Mouse (Mus musculus): Measurements from ENCODE around the gene Ptbp3. TPM values are rescaled to one million over a fixed set of nuclear protein-coding genes. Genes with fewer than 3 reads are reported as not detected.

Gene Ptbp3
- polyA plus RNA-seq, 1 experiment from 2014 or later: 20.1 TPM

DNA sequence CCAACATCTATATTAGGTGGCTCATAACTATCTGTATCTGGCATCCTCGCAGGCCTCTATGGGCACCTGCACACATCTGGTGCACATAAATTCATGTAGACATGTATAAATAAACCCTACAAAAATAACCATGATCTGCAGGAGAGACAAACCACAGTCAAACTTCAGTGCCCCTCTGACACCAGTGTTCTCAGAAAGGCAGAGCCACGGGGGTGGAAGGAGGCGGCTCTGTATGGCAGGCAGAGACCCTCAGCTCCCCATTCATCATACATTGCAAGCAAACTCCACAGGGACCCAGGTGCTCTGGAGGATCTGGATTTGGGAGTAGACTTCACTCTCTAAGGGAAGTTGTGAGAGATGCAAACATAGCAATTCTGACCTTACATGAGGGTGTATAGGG is 104.2 kb downstream of the Ptbp3 start:
- Histone ChIP-seq H3K36me3 (no peaks in the 10 kb centered on the region), H3K4me1 (replicated peaks) (no peaks in the 10 kb centered on the region), H3K9ac (no peak overlapping the region), H3K4me2 (no peak overlapping the region), H3K27me3 (peaks cover 3% of the 10 kb centered on the region; the same call in 1 of the 2 replicates), H3K9me3 (no peaks in the 10 kb centered on the region), H3K4me3 (no peak overlapping the region), H3K27ac (replicated peaks) (no peak overlapping the region)
- ATAC-seq (ENCODE audit: low FRiP score, low read depth): no peak
- 85% methylated on average over 3 of the region's 3 CpGs for WGBS

DNA sequence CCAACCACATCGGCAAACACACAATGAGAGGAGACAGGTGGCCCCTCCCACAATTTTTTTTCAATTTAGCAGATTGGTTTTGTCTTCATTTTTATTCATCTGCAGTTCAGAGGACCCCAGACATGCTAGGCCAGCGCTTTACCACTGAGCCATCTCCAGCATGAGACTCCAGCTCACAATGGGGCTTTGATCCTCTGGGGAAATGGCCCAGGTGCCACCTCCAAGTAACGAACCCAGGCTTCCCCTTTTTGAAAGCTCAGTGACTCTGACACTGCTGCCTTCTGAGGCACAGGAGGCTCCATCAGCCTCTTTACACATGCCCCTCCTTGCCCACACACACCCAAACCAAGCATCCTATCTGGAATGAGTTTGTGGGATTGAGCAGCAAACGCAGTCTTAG is 105.1 kb downstream of the Ptbp3 start:
- Histone ChIP-seq H3K36me3 (no peaks in the 10 kb centered on the region), H3K27me3 (peaks cover 10% of the 10 kb centered on the region; the same call in 1 of the 2 replicates), H3K4me3 (no peak overlapping the region), H3K4me2 (no peak overlapping the region), H3K4me1 (replicated peaks) (no peaks in the 10 kb centered on the region), H3K9me3 (no peaks in the 10 kb centered on the region), H3K9ac (no peak overlapping the region), H3K27ac (replicated peaks) (no peak overlapping the region)
- 77% methylated on average over 4 of the region's 4 CpGs for WGBS
- no peak for ATAC-seq (ENCODE audit: low FRiP score, low read depth)

DNA sequence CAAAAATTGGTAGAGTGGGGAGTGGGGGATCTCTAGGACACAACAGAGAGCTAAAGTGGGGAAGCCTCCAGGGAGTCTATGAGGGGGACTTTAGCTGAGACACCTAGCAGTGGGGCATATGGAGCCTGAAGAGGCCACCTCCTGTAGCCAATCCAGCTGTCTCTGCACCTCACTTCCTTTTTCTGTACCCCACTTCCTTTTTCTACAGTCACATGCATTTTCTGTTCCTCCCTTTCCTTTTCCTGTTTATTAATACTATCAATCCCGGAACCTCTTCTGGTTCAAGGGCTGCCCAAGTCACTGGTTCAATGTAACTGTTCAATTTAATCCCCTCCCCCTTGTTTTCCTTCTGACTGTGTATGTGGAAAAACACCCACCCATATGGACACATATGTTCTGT is 107.9 kb downstream of the Ptbp3 start:
- ATAC-seq (ENCODE audit: low FRiP score, low read depth): no peak
- H3K4me3 ChIP-seq: no peak overlapping the region
- no peak overlapping the region for H3K4me2 ChIP-seq
- H3K9me3 ChIP-seq: no peaks in the 10 kb centered on the region
- H3K27ac ChIP-seq (replicated peaks): no peak overlapping the region
- no peak overlapping the region for H3K9ac ChIP-seq
- peaks cover 26% of the 10 kb centered on the region for H3K27me3 ChIP-seq
- H3K36me3 ChIP-seq: no peaks in the 10 kb centered on the region
- peaks cover 9% of the 10 kb centered on the region; the same call in 1 of the 2 replicates for H3K4me1 ChIP-seq (replicated peaks)
- 83% methylated on average over 1 of the region's 1 CpGs for WGBS

DNA sequence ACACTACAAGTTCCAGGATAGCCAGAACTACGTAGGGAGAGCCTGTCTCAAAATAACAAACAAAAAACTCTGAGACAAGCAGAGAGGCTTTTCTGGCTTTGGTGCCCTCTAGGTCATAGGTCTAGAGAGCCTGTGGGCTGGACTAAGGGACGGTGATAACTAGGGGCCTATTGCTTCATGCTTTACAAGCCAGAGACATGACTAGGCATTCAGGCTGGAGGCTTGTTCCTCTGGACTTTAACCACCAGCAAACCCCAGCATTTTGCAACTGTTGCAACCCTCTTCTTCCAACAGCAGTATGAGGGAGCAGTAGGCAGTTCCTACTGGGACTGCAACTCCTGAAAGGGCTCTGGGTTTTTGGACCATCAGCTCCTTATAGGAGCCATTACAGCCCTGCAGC is 109.2 kb downstream of the Ptbp3 start:
- H3K9ac ChIP-seq: no peak overlapping the region
- peaks cover 9% of the 10 kb centered on the region; the same call in 1 of the 2 replicates for H3K4me1 ChIP-seq (replicated peaks)
- WGBS: 51% methylated on average over 2 of the region's 2 CpGs
- no peaks in the 10 kb centered on the region for H3K36me3 ChIP-seq
- H3K27ac ChIP-seq (replicated peaks): no peak overlapping the region
- H3K27me3 ChIP-seq: peaks cover 29% of the 10 kb centered on the region
- H3K4me2 ChIP-seq: no peak overlapping the region
- H3K4me3 ChIP-seq: no peak overlapping the region
- no peak for ATAC-seq (ENCODE audit: low FRiP score, low read depth)
- H3K9me3 ChIP-seq: no peaks in the 10 kb centered on the region

DNA sequence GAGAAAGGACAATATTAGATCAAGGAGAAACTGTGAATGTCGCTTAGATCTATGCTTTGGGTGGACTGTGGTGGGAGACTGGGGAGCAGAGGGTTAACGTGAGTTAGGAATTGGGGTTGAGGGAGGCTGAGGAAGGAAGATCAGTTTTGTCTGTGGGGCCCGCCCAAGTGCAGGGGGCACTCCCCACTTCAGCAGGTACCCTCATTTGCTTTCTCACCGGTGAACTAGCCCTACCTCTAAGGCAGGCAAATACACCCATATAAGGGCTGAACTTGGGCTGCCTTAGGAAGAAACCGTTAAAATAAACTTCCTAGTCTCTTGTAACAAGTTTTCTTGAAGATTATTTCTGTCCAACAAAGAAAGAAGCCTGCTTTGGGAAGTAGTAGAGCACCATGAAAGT is 110.1 kb downstream of the Ptbp3 start:
- Histone ChIP-seq H3K9me3 (no peaks in the 10 kb centered on the region), H3K4me3 (peak overlapping the region; percentile 79; the same call in 1 of the 2 replicates), H3K27me3 (peaks cover 29% of the 10 kb centered on the region), H3K27ac (replicated peaks) (no peak overlapping the region), H3K9ac (no peak overlapping the region), H3K36me3 (no peaks in the 10 kb centered on the region), H3K4me2 (peak overlapping the region; percentile 100), H3K4me1 (replicated peaks) (peaks cover 9% of the 10 kb centered on the region; the same call in 1 of the 2 replicates)
- 35% methylated on average over 5 of the region's 5 CpGs for WGBS
- ATAC-seq (ENCODE audit: low FRiP score, low read depth): no peak

DNA sequence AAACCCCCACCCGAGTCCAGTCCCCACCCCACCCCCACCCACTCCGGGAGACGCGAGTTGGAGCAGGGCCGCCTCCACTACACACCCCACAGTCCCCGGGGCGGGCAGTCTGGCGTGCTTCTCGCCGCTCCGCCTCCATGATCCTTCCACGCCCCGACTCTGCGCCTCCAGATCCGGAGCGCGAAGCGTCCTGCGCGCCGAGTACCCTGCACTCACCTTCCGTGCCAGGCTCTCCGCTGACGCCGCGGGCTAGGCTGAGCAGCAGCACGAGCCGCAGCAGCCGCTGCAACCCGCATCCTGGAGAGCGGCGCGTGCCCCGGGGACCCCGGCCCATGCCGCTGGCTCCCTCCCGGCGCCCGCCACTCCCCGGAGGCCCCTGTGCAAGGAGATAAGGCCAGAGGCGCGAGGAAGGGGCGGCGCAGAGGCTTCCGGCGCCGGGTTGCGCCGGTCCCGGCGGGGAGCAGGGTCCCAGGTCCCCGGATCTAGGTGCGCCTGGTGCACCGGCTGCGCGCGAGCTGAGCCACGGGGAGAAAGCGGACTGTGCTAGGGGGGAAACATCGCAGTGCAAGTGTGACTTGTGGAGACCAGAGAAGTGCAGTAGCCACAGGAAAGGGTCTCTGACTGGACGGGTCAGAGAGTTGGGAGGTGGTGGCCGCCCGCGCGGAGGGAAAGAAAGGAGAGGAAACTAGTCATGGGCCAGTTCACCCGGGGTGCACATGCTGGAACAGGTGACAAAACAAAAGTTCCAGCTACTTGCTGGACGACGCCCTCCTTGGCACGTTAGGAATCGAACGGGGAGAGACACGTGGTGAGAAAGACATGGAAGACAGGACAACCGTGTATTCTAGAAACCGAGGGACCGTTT is 110.9 kb downstream of the Ptbp3 start, which contains the start of gene Susd1:
Gene Susd1 (minus strand): TSS at position 644 of the 865 bp plus-strand sequence.
- Histone ChIP-seq H3K4me2 (peak within 1 kb of the TSS; percentile 100), H3K27ac (replicated peaks) (no peak within 1 kb of the TSS; the same call in 1 of the 2 replicates), H3K9ac (peak within 1 kb of the TSS; percentile 81), H3K9me3 (no peaks in the 10 kb centered on the region), H3K36me3 (no peaks in the 10 kb centered on the region), H3K4me1 (replicated peaks) (peaks cover 9% of the 10 kb centered on the region; the same call in 1 of the 2 replicates), H3K27me3 (peaks cover 29% of the 10 kb centered on the region), H3K4me3 (peak within 1 kb of the TSS; percentile 79)
- WGBS: 1% methylated on average over 73 of the region's 75 CpGs
- peak; percentile 89 for ATAC-seq (ENCODE audit: low FRiP score, low read depth)

DNA sequence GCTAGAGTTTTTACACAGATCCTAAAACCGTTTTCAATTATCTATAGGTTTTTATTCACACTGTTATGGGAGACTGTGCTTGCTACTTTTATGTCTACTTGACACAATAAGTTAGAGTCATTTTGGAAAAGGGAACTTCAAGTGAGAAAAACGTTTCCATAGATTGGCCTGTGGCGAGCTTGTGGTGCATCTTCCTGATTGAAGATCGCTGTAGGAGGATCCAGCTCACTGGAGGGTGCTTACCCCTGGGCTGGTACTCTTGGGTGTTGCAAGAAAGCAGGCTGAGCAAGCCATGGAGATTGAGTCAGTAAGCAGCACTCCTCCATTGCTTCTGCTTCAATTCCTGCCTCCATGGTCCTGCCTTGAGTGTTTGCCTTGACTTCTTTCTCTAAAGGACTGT is 113.2 kb downstream of the Ptbp3 start:
- no peak overlapping the region for H3K9ac ChIP-seq
- WGBS: 90% methylated on average over 4 of the region's 4 CpGs
- no peak overlapping the region for H3K4me3 ChIP-seq
- peaks cover 29% of the 10 kb centered on the region for H3K27me3 ChIP-seq
- no peak overlapping the region for H3K4me2 ChIP-seq
- H3K9me3 ChIP-seq: no peaks in the 10 kb centered on the region
- H3K4me1 ChIP-seq (replicated peaks): peaks cover 9% of the 10 kb centered on the region; the same call in 1 of the 2 replicates
- H3K36me3 ChIP-seq: no peaks in the 10 kb centered on the region
- ATAC-seq (ENCODE audit: low FRiP score, low read depth): no peak
- H3K27ac ChIP-seq (replicated peaks): no peak overlapping the region

DNA sequence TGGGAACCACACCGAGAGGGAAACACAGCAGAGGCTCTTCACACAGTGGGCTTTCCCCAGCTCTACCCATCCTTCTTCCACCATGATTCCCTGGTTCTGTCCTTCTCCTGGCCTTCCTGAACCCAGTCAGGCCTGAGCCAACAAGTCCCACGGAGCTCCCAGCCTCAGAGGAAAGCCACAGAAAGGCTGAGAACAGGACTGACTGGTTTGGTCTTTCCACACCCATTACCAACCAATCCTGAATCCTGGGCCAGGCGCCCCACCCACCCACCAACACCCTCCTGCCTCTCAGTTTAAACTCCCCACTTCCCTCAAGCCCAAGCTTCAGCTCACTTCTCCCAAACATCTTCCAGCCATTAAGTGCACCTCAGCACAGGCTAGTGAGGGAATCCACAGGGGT is 115.1 kb downstream of the Ptbp3 start:
- H3K27ac ChIP-seq (replicated peaks): no peak overlapping the region
- no peak overlapping the region for H3K4me2 ChIP-seq
- no peaks in the 10 kb centered on the region for H3K9me3 ChIP-seq
- H3K4me1 ChIP-seq (replicated peaks): peaks cover 9% of the 10 kb centered on the region; the same call in 1 of the 2 replicates
- WGBS: 74% methylated on average over 3 of the region's 3 CpGs
- H3K4me3 ChIP-seq: no peak overlapping the region
- no peak for ATAC-seq (ENCODE audit: low FRiP score, low read depth)
- peaks cover 19% of the 10 kb centered on the region for H3K27me3 ChIP-seq
- no peak overlapping the region for H3K9ac ChIP-seq
- no peaks in the 10 kb centered on the region for H3K36me3 ChIP-seq

DNA sequence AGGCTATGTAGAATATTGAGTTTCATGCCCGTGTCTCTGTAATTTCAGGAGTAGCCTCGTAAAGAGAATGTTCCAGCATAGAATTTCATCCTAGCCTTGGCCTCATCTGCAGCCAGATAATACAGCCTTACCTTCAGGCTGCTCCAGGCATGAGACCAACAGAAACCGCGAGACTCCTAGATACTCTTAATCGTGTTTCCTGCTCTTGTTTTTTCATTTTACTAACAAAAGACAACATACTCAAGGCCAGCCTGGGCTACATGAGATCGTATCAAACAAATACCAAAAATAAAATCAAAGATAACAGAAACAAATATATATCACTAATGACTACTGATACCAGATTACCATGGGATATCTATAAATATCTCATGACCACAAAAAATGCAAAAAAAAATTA is 120.0 kb downstream of the Ptbp3 start:
- no peak overlapping the region for H3K4me2 ChIP-seq
- no peak overlapping the region for H3K9ac ChIP-seq
- H3K4me1 ChIP-seq (replicated peaks): no peaks in the 10 kb centered on the region
- no peaks in the 10 kb centered on the region for H3K36me3 ChIP-seq
- no peak overlapping the region for H3K4me3 ChIP-seq
- ATAC-seq (ENCODE audit: low FRiP score, low read depth): no peak
- no peaks in the 10 kb centered on the region for H3K9me3 ChIP-seq
- no peak overlapping the region for H3K27ac ChIP-seq (replicated peaks)
- no peaks in the 10 kb centered on the region for H3K27me3 ChIP-seq
- 92% methylated on average over 6 of the region's 6 CpGs for WGBS

DNA sequence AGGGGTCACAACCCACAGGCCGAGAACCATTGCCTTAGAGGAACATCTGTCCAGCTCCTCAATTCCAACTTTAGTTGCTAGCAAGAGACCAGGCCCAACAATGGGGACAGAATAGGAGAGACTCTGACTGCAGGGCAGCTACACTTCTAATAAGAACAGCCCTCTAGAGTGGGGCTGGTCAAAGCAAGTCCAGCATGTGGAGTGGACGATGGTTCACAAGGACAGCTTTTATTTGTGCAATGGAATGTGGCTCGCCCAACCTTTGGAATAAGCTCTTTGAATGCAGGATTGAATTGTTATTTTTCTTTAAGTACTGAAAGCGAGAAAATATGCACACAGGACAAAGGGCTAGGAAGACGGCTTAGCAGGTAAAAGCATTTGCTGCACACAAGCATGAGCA is 122.7 kb downstream of the Ptbp3 start:
- Histone ChIP-seq H3K36me3 (no peaks in the 10 kb centered on the region), H3K27me3 (no peaks in the 10 kb centered on the region), H3K9me3 (no peaks in the 10 kb centered on the region), H3K27ac (replicated peaks) (no peak overlapping the region), H3K4me2 (no peak overlapping the region), H3K4me3 (no peak overlapping the region), H3K4me1 (replicated peaks) (no peaks in the 10 kb centered on the region), H3K9ac (no peak overlapping the region)
- 87% methylated on average over 5 of the region's 5 CpGs for WGBS
- no peak for ATAC-seq (ENCODE audit: low FRiP score, low read depth)

DNA sequence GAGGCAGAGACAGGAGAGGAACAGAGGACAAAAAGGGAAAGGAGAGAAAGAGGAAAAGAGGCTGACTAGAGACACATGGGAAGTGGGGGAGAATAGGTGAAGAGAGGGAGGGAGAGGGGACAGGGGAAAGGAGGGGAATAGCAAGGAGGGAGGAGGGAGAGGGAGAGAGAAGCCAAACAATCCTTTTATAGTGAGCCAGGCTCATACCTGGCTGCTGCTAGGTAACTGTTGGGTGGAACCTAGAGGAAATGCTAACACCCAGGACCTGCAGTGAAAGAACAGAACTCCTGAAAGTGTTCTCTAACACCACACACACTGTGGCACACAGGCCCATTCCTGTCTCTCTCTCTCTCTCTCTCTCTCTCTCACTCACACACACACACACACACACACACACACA is 126.4 kb downstream of the Ptbp3 start:
- Histone ChIP-seq H3K27me3 (no peaks in the 10 kb centered on the region), H3K9me3 (no peaks in the 10 kb centered on the region), H3K4me2 (no peak overlapping the region), H3K9ac (no peak overlapping the region), H3K27ac (replicated peaks) (no peak overlapping the region), H3K4me3 (no peak overlapping the region), H3K36me3 (no peaks in the 10 kb centered on the region), H3K4me1 (replicated peaks) (no peaks in the 10 kb centered on the region)
- no peak for ATAC-seq (ENCODE audit: low FRiP score, low read depth)

DNA sequence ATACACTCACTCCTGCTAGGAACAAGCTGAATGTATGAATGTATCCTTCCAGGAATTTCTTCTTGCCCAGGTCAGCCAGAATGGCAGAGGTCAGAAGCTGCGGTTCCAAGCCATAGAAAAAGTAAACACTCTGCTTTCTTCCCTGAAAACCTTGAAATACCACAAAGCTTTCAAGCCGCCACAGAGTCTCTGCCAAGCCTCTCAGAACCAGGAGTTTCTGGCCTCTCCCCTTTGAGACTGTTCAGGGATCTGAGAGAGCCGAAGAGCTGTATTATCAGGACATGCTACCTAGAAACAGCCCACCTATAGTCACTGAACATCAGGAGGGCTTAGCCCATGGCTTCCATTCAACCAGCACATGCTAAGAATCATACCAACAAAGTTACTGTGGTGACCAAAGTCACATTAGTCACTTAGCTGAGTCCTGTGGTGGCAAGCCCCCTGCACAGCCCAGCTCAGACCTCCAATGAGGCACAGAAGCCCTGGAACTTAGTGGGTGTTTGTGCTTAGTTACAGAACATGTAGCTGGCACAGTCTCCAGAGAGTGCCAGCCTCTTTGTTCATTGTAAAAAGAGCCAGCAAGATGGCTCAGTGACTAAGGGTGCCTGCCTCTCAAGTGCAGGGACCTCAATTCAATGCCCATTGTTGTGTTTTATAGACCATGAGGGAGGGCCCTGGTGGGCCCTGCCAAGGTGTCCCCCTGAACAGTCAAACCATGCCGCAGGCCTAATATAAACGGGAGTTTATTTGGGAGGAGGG is 127.0 kb downstream of the Ptbp3 start:
- Histone ChIP-seq H3K4me2 (no peak overlapping the region), H3K4me1 (replicated peaks) (no peaks in the 10 kb centered on the region), H3K4me3 (no peak overlapping the region), H3K27ac (replicated peaks) (0 out of 2 replicates have a peak overlapping the region, but pooled peaks have one; percentile 21), H3K9ac (no peak overlapping the region), H3K9me3 (no peaks in the 10 kb centered on the region), H3K36me3 (no peaks in the 10 kb centered on the region), H3K27me3 (no peaks in the 10 kb centered on the region)
- peak; percentile 85 for ATAC-seq (ENCODE audit: low FRiP score, low read depth)
- 28% methylated on average over 5 of the region's 5 CpGs for WGBS

All from hindbrain, embryonic 15.5 days (tissue).